8 mouse cellular contexts compared by ENCODE assay signal in the genomic region with DNA sequence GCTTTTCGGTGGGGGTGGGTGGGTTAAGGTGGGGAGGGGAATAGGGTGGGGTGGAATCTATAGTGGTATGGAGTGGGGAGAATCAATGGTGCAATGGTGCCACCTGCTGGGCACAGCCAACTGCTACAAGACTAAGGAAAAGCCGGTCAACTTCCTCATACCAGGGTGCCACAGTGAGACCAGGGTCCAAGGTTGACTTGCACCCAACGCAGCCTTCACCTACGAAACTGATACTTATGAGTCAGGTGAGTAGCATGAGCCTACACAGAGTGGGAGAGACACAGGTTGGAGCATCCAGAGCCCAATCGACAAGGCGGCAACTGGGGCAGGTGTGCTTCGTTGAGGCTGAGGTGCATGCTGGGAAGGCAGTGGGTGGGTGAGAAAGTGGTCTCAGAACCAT. TPM values are rescaled to one million over a fixed set of nuclear protein-coding genes. Genes with fewer than 3 reads are reported as not detected.
A peak's percentile ranks its signal among the peaks of the same experiment; 100 is the strongest.
DNase-seq lines count a peak whose midpoint lies in the region; ATAC-seq and TF ChIP-seq lines count a peak whose summit lies in the region.

No protein-coding gene starts in this region.

- no peaks in the 10 kb centered on the region for H3K79me2 ChIP-seq in liver, adult 2 months (ENCODE audit: control insufficient read depth, insufficient read depth, low read length)

- no peak overlapping the region for H3K9ac ChIP-seq in kidney, embryonic 14.5 days (ENCODE audit: low read depth, low read length)
- peak overlapping the region; percentile 33 for H3K9ac ChIP-seq in liver, adult 2 months (ENCODE audit: low read depth, low read length)
- H3K9ac ChIP-seq in stomach, embryonic 15.5 days, result no peak overlapping the region

- no peaks in the 10 kb centered on the region for H3K9me3 ChIP-seq in embryonic facial prominence, embryonic 10.5 days
- H3K9me3 ChIP-seq in heart, embryonic 10.5 days, result no peaks in the 10 kb centered on the region
- no peaks in the 10 kb centered on the region for H3K9me3 ChIP-seq in kidney, embryonic 14.5 days (ENCODE audit: control insufficient read depth, low read length)
- no peaks in the 10 kb centered on the region for H3K9me3 ChIP-seq in stomach, embryonic 15.5 days

- ATAC-seq in kidney, embryonic 14.5 days (ENCODE audit: low FRiP score, low TSS enrichment), result peak; percentile 72
- peak; percentile 43; the same call in 1 of the 2 replicates for ATAC-seq in stomach, embryonic 15.5 days (ENCODE audit: insufficient read depth, low FRiP score, low read depth)

- H3K4me3 ChIP-seq in embryonic facial prominence, embryonic 10.5 days, result peak overlapping the region; percentile 45
- peak overlapping the region; percentile 43 for H3K4me3 ChIP-seq in heart, embryonic 10.5 days
- H3K4me3 ChIP-seq in kidney, embryonic 14.5 days (ENCODE audit: low read length), result no peak overlapping the region; the same call in 1 of the 2 replicates
- H3K4me3 ChIP-seq in liver, adult 2 months (ENCODE audit: insufficient read depth, low read depth, low read length), result peak overlapping the region; percentile 3; the same call in 1 of the 2 replicates
- H3K4me3 ChIP-seq in stomach, embryonic 15.5 days (replicated peaks), result peak overlapping the region; percentile 19; the same call in 1 of the 2 replicates

- H3K27me3 ChIP-seq in embryonic facial prominence, embryonic 10.5 days (replicated peaks; ENCODE audit: low read depth, poor library complexity, severe bottlenecking), result peaks cover 15% of the 10 kb centered on the region
- peaks cover 14% of the 10 kb centered on the region for H3K27me3 ChIP-seq in heart, embryonic 10.5 days (ENCODE audit: insufficient read depth, poor library complexity, severe bottlenecking)
- H3K27me3 ChIP-seq in kidney, embryonic 14.5 days (ENCODE audit: control insufficient read depth, insufficient read depth, low read length), result no peaks in the 10 kb centered on the region
- H3K27me3 ChIP-seq in liver, adult 2 months (ENCODE audit: control insufficient read depth, insufficient read depth, low read length), result no peaks in the 10 kb centered on the region
- H3K27me3 ChIP-seq in stomach, embryonic 15.5 days (replicated peaks), result no peaks in the 10 kb centered on the region

- peak overlapping the region; percentile 42; the same call in 1 of the 2 replicates for H3K4me2 ChIP-seq in kidney, embryonic 14.5 days (replicated peaks; ENCODE audit: low read depth, low read length)
- peak overlapping the region; percentile 53 for H3K4me2 ChIP-seq in stomach, embryonic 15.5 days

- no peaks in the 10 kb centered on the region for H3K36me3 ChIP-seq in embryonic facial prominence, embryonic 10.5 days (replicated peaks)
- peaks cover 3% of the 10 kb centered on the region; the same call in 1 of the 2 replicates for H3K36me3 ChIP-seq in heart, embryonic 10.5 days
- no peaks in the 10 kb centered on the region for H3K36me3 ChIP-seq in kidney, embryonic 14.5 days (ENCODE audit: control insufficient read depth, insufficient read depth, low read length)
- no peaks in the 10 kb centered on the region for H3K36me3 ChIP-seq in liver, adult 2 months (ENCODE audit: control insufficient read depth, insufficient read depth, low read length)
- no peaks in the 10 kb centered on the region for H3K36me3 ChIP-seq in stomach, embryonic 15.5 days

- DNase-seq in A20 (ENCODE audit: low read depth, low spot score), result peak; percentile 77
- peak; percentile 83 for DNase-seq in adrenal gland, postnatal 10 days
- DNase-seq in embryonic facial prominence, embryonic 10.5 days (ENCODE audit: low spot score), result peak; percentile 78
- peak; percentile 83 for DNase-seq in heart, embryonic 10.5 days (ENCODE audit: low spot score)
- DNase-seq in liver, adult 2 months (ENCODE audit: extremely low read depth, low read depth, low spot score), result peak; percentile 48
- DNase-seq in naive thymus-derived CD4-positive, alpha-beta T cell, adult 2 months (ENCODE audit: low read depth), result peak; percentile 87

- 6% methylated on average over 7 of the region's 7 CpGs for WGBS in embryonic facial prominence, embryonic 10.5 days
- whole genome bisulfite sequencing in heart, embryonic 10.5 days, result 13% methylated on average over 6 of the region's 7 CpGs
- 8% methylated on average over 7 of the region's 7 CpGs for WGBS in kidney, embryonic 14.5 days
- WGBS in liver, adult 2 months, result 3% methylated on average over 7 of the region's 7 CpGs
- 5% methylated on average over 7 of the region's 7 CpGs for WGBS in stomach, embryonic 15.5 days

- H3K27ac ChIP-seq in embryonic facial prominence, embryonic 10.5 days (replicated peaks), result 0 out of 2 replicates have a peak overlapping the region, but pooled peaks have one; percentile 14
- peak overlapping the region; percentile 67 for H3K27ac ChIP-seq in heart, embryonic 10.5 days
- no peak overlapping the region for H3K27ac ChIP-seq in kidney, embryonic 14.5 days (ENCODE audit: low read depth, low read length)
- H3K27ac ChIP-seq in liver, adult 2 months (replicated peaks; ENCODE audit: insufficient read depth, low read depth, low read length), result no peak overlapping the region
- no peak overlapping the region for H3K27ac ChIP-seq in stomach, embryonic 15.5 days

- TF ChIP-seq POLR2A in liver, adult 2 months (IDR thresholded peaks at IDR 0.05; ENCODE audit: extremely low read depth, insufficient read depth, low read length), result no peak

- H3K4me1 ChIP-seq in embryonic facial prominence, embryonic 10.5 days, result peaks cover 42% of the 10 kb centered on the region
- H3K4me1 ChIP-seq in heart, embryonic 10.5 days, result peaks cover 56% of the 10 kb centered on the region
- no peaks in the 10 kb centered on the region for H3K4me1 ChIP-seq in kidney, embryonic 14.5 days (ENCODE audit: control insufficient read depth, insufficient read depth, low read length)
- peaks cover 17% of the 10 kb centered on the region for H3K4me1 ChIP-seq in liver, adult 2 months (ENCODE audit: control insufficient read depth, insufficient read depth, low read length)
- 0 out of 2 replicates have a peak, but pooled peaks cover 11% of the 10 kb centered on the region for H3K4me1 ChIP-seq in stomach, embryonic 15.5 days

- TF ChIP-seq CTCF in liver, adult 2 months (IDR thresholded peaks at IDR 0.05; ENCODE audit: low read depth, low read length), result peak; percentile 90

RNA-seq across cellular contexts. Expression of a gene that starts 1.0 kb away (rescaled TPM):
- total RNA-seq in adrenal gland, postnatal 10 days (2021), result 10 to 100 TPM; 48.9 to 87.1 TPM
- 20.4 and 21.8 TPM in 2 replicates for polyA plus RNA-seq in embryonic facial prominence, embryonic 10.5 days (2016; fragmentation: Nextera tagmentation; extraction: Ambion mirVana)
- 16.4 and 17.3 TPM in 2 replicates for polyA plus RNA-seq in heart, embryonic 10.5 days (2016; fragmentation: Nextera tagmentation; extraction: Ambion mirVana)
- polyA plus RNA-seq in kidney, embryonic 14.5 days (2014; fragmentation: Nextera tagmentation; extraction: Ambion mirVana), result 7.9 and 15.4 TPM in 2 replicates
- 7.0 and 11.5 TPM in 2 replicates for total RNA-seq in liver, adult 2 months (2014; rRNA removed)
- 8.2 and 11.0 TPM in 2 replicates for polyA plus RNA-seq in liver, adult 2 months (2012; rRNA removed)
- 9.3 and 11.4 TPM in 2 replicates for polyA plus RNA-seq in stomach, embryonic 15.5 days (2015; fragmentation: Nextera tagmentation; extraction: Ambion mirVana)

RNA-seq across cellular contexts. Expression of a gene that starts 25.0 kb away (rescaled TPM):
- total RNA-seq in adrenal gland, postnatal 10 days (2021), result 1 to 10 TPM in 1 of 2 experiments, under 1 TPM in 1; 0.66 to 1.2 TPM
- polyA plus RNA-seq in embryonic facial prominence, embryonic 10.5 days (2016; fragmentation: Nextera tagmentation; extraction: Ambion mirVana), result 0.18 TPM in 1 of 2 replicates, not detected in the other
- polyA plus RNA-seq in heart, embryonic 10.5 days (2016; fragmentation: Nextera tagmentation; extraction: Ambion mirVana), result 0.33 TPM in 2 replicates
- polyA plus RNA-seq in kidney, embryonic 14.5 days (2014; fragmentation: Nextera tagmentation; extraction: Ambion mirVana), result 0.20 and 0.51 TPM in 2 replicates
- total RNA-seq in liver, adult 2 months (2014; rRNA removed), result 0.07 and 0.18 TPM in 2 replicates
- polyA plus RNA-seq in liver, adult 2 months (2012; rRNA removed), result 0.12 and 0.22 TPM in 2 replicates
- 0.68 and 0.70 TPM in 2 replicates for polyA plus RNA-seq in stomach, embryonic 15.5 days (2015; fragmentation: Nextera tagmentation; extraction: Ambion mirVana)

RNA-seq across cellular contexts. Expression of a gene that starts 57.7 kb away (rescaled TPM):
- total RNA-seq in adrenal gland, postnatal 10 days (2021), result 10 to 100 TPM in 1 of 2 experiments, 1 to 10 TPM in 1; 8.2 to 13.4 TPM
- polyA plus RNA-seq in embryonic facial prominence, embryonic 10.5 days (2016; fragmentation: Nextera tagmentation; extraction: Ambion mirVana), result 4.7 and 5.1 TPM in 2 replicates
- 9.4 and 11.0 TPM in 2 replicates for polyA plus RNA-seq in heart, embryonic 10.5 days (2016; fragmentation: Nextera tagmentation; extraction: Ambion mirVana)
- polyA plus RNA-seq in kidney, embryonic 14.5 days (2014; fragmentation: Nextera tagmentation; extraction: Ambion mirVana), result 4.8 and 10.4 TPM in 2 replicates
- 1.0 and 1.6 TPM in 2 replicates for total RNA-seq in liver, adult 2 months (2014; rRNA removed)
- polyA plus RNA-seq in liver, adult 2 months (2012; rRNA removed), result 2.2 TPM in 2 replicates
- 13.8 and 14.9 TPM in 2 replicates for polyA plus RNA-seq in stomach, embryonic 15.5 days (2015; fragmentation: Nextera tagmentation; extraction: Ambion mirVana)

Comparison
In these comparisons a context has a peak if more than half of its experiments do, and no peak if none do; other contexts are left out.
1. H3K27ac ChIP-seq: peak in embryonic facial prominence, embryonic 10.5 days (single experiment) and heart, embryonic 10.5 days (single experiment); none in kidney, embryonic 14.5 days (single experiment), liver, adult 2 months (single experiment) and stomach, embryonic 15.5 days (single experiment).
2. Peak in every context shown above with its lines, with median percentiles within 50 percentile points of each other: DNase-seq.